ENCODE assay signal across 8 mouse cellular contexts in genomic region chr13:37825646-37826280, GRCm38 (mm10). TPM values are rescaled to one million over a fixed set of nuclear protein-coding genes. Genes with fewer than 3 reads are reported as not detected.
A peak's percentile ranks its signal among the peaks of the same experiment; 100 is the strongest.
DNase-seq lines count a peak whose midpoint lies in the region; ATAC-seq and TF ChIP-seq lines count a peak whose summit lies in the region.

No protein-coding gene starts in this region.

- peaks cover 39% of the 10 kb centered on the region for H3K27me3 ChIP-seq in forebrain, postnatal 0 days (ENCODE audit: insufficient read depth, low read length)
- H3K27me3 ChIP-seq in hindbrain, embryonic 11.5 days (ENCODE audit: control insufficient read depth, insufficient read depth, low read length), result peaks cover 10% of the 10 kb centered on the region; the same call in 1 of the 2 replicates

- peaks cover 3% of the 10 kb centered on the region for H3K4me1 ChIP-seq in bone marrow, adult 2 months (ENCODE audit: control insufficient read depth, insufficient read depth, low read length)
- H3K4me1 ChIP-seq in forebrain, postnatal 0 days (ENCODE audit: insufficient read depth), result peaks cover 14% of the 10 kb centered on the region; the same call in 1 of the 2 replicates
- peaks cover 4% of the 10 kb centered on the region; the same call in 1 of the 2 replicates for H3K4me1 ChIP-seq in hindbrain, embryonic 11.5 days (replicated peaks; ENCODE audit: control insufficient read depth, insufficient read depth, low read length)

- peak; percentile 80 for ATAC-seq in forebrain, postnatal 0 days
- peak; percentile 74 for ATAC-seq in hindbrain, embryonic 11.5 days (ENCODE audit: low FRiP score)
- peak; percentile 68 for ATAC-seq in megakaryocyte-erythroid progenitor cell, adult 5-6 weeks (replicated peaks; ENCODE audit: low FRiP score, low TSS enrichment, poor library complexity, severe bottlenecking)

- peak overlapping the region; percentile 97 for H3K4me3 ChIP-seq in bone marrow, adult 2 months (replicated peaks; ENCODE audit: control insufficient read depth, low read depth, low read length)
- H3K4me3 ChIP-seq in forebrain, postnatal 0 days (ENCODE audit: low read depth, low read length), result peak overlapping the region; percentile 56
- H3K4me3 ChIP-seq in hindbrain, embryonic 11.5 days (ENCODE audit: low read depth, low read length), result peak overlapping the region; percentile 79

- TF ChIP-seq CTCF in bone marrow, adult 2 months (IDR thresholded peaks at IDR 0.05; ENCODE audit: control insufficient read depth, insufficient read depth, low read length), result no peak
- no peak for TF ChIP-seq CTCF in forebrain, postnatal 0 days (IDR thresholded peaks at IDR 0.05; ENCODE audit: low read depth)

- H3K4me2 ChIP-seq in forebrain, postnatal 0 days (ENCODE audit: low read depth), result peak overlapping the region; percentile 96
- H3K4me2 ChIP-seq in hindbrain, embryonic 11.5 days (replicated peaks; ENCODE audit: low read depth, low read length), result peak overlapping the region; percentile 95

- DNase-seq in ES-CJ7 (ENCODE audit: low read depth, low spot score), result peak; percentile 76
- peak; percentile 41 for DNase-seq in forebrain, postnatal 0 days
- peak; percentile 68 for DNase-seq in hindbrain, embryonic 11.5 days (ENCODE audit: low spot score)
- DNase-seq in left cerebral cortex, postnatal 4 days, result peak; percentile 48
- peak; percentile 18 to 22 for DNase-seq in right cerebral cortex, postnatal 36 days (ENCODE audit: low spot score in 2 of 2)
- peak; percentile 86 for DNase-seq in yolk sac, embryonic 10.5 days (ENCODE audit: low spot score)

- WGBS in bone marrow, adult 2 months, result under 1% methylated on average over 43 of the region's 43 CpGs
- 1% methylated on average over 39 of the region's 43 CpGs for WGBS in forebrain, postnatal 0 days
- 0% methylated on average over 31 of the region's 43 CpGs for WGBS in hindbrain, embryonic 11.5 days

- peak overlapping the region; percentile 95 for H3K27ac ChIP-seq in bone marrow, adult 2 months (ENCODE audit: control insufficient read depth, insufficient read depth, low read depth, low read length, poor library complexity)
- H3K27ac ChIP-seq in forebrain, postnatal 0 days (ENCODE audit: low read depth, low read length), result no peak overlapping the region
- 0 out of 2 replicates have a peak overlapping the region, but pooled peaks have one; percentile 17 for H3K27ac ChIP-seq in hindbrain, embryonic 11.5 days (ENCODE audit: low read depth, low read length)

- H3K9ac ChIP-seq in forebrain, postnatal 0 days, result peak overlapping the region; percentile 37
- H3K9ac ChIP-seq in hindbrain, embryonic 11.5 days (ENCODE audit: low read depth, low read length), result peak overlapping the region; percentile 64

- peak; percentile 64 for TF ChIP-seq POLR2A in bone marrow, adult 2 months (IDR thresholded peaks at IDR 0.05; ENCODE audit: borderline replicate concordance, control insufficient read depth, low read depth, low read length)

- no peaks in the 10 kb centered on the region for H3K9me3 ChIP-seq in forebrain, postnatal 0 days (ENCODE audit: low read length)
- H3K9me3 ChIP-seq in hindbrain, embryonic 11.5 days (ENCODE audit: control insufficient read depth, low read length), result no peaks in the 10 kb centered on the region

- intact Hi-C loops in left cerebral cortex, postnatal 4 days (cut with DNase I), result no loop called here

- H3K36me3 ChIP-seq in forebrain, postnatal 0 days (ENCODE audit: insufficient read depth), result no peaks in the 10 kb centered on the region
- no peaks in the 10 kb centered on the region for H3K36me3 ChIP-seq in hindbrain, embryonic 11.5 days (ENCODE audit: control insufficient read depth, insufficient read depth, low read length)

RNA-seq across cellular contexts. Expression of gene Rreb1, which starts 47.6 kb away (rescaled TPM):
- polyA plus RNA-seq in bone marrow, adult 2 months (2011; ENCODE audit: insufficient read depth, insufficient read length, low replicate concordance, missing spikeins), result 7.5 and 17.7 TPM in 2 replicates
- total RNA-seq in forebrain, postnatal 0 days (2014; rRNA removed), result 4.9 and 11.6 TPM in 2 replicates
- polyA plus RNA-seq in forebrain, postnatal 0 days (2015; fragmentation: Nextera tagmentation; extraction: Ambion mirVana), result 1.0 and 1.6 TPM in 2 replicates
- 6.3 and 7.0 TPM in 2 replicates for polyA plus RNA-seq in hindbrain, embryonic 11.5 days (2014; fragmentation: Nextera tagmentation; extraction: Ambion mirVana)
- 10 to 100 TPM in 1 of 2 experiments, 1 to 10 TPM in 1; 9.8 to 12.2 TPM for total RNA-seq in left cerebral cortex, postnatal 4 days (2021)
- 94.3 and 100 TPM in 2 replicates for total RNA-seq in megakaryocyte-erythroid progenitor cell, adult 5-6 weeks (2014; fragmentation: Nextera tagmentation)
- 25.3 and 43.6 TPM in 2 replicates for total RNA-seq in megakaryocyte-erythroid progenitor cell, adult 5-6 weeks (2017)

Comparison
In these comparisons a context has a peak if more than half of its experiments do, and no peak if none do; other contexts are left out.
1. DNase-seq: peak in every context shown above with its lines; median percentile 86 in yolk sac, embryonic 10.5 days; 76 in ES-CJ7; 68 in hindbrain, embryonic 11.5 days; 48 in left cerebral cortex, postnatal 4 days; 41 in forebrain, postnatal 0 days; 20 in right cerebral cortex, postnatal 36 days.